In the genomic region with DNA sequence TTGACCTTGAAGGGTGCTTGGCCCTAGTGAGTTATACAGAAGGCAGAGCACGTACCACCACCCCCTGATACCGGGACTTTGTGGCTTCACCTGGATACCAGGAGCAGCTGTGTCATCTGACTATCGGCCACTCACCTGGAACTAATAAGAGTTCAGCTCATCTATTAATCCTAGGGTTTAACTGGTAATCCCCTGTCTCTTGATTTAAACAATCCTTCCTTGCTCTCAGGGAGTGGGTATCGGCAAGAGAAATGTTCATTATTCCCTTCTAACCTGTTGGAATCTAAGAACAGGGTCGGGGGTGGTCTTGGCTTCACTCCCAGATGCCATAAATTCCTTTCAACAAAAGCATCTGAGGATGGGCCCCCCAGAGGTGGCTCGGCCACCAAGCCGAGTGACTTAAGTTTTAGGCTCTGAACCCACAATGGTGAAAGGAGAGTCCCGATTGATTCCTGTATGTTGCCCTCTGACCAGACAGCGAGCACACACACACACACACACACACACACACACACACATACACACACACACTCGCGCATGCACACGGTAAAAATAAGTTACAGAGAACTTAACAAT, we compare ENCODE assay signal across 9 mouse cellular contexts. TPM values are rescaled to one million over a fixed set of nuclear protein-coding genes. Genes with fewer than 3 reads are reported as not detected.
DNase-seq lines count a peak whose midpoint lies in the region; ATAC-seq and TF ChIP-seq lines count a peak whose summit lies in the region.
"Had no signal": no experiment of that assay in that cellular context is flagged by ENCODE, and none has a peak within 500 bp of the region (broad histone marks: within the 10 kb centered on the region; RNA-seq: fewer than 3 reads in every experiment).

No protein-coding gene starts in this region.

- H3K36me3 ChIP-seq in stomach, embryonic 14.5 days (ENCODE audit: control insufficient read depth, insufficient read depth, low read length) = no peaks in the 10 kb centered on the region
- no peaks in the 10 kb centered on the region for H3K36me3 ChIP-seq in stomach, postnatal 0 days (ENCODE audit: control insufficient read depth, insufficient read depth, low read length)
- no peaks in the 10 kb centered on the region for H3K36me3 ChIP-seq in forebrain, embryonic 12.5 days (replicated peaks)
- H3K36me3 ChIP-seq in limb, embryonic 12.5 days = peaks cover 2% of the 10 kb centered on the region; the same call in 1 of the 2 replicates

- DNase-seq in stomach, postnatal 0 days (ENCODE audit: low spot score) = no peak
- DNase-seq in c-Kit-positive CD71-positive TER-119-positive erythroid progenitor cells, embryonic 14.5 days (ENCODE audit: low spot score) = no peak

- TF ChIP-seq EP300 in stomach, postnatal 0 days (optimal IDR thresholded peaks at IDR 0.05) = no peak

- H3K27me3 ChIP-seq in stomach, embryonic 14.5 days (ENCODE audit: control insufficient read depth, insufficient read depth, low read length) = no peaks in the 10 kb centered on the region
- no peaks in the 10 kb centered on the region for H3K27me3 ChIP-seq in stomach, postnatal 0 days (ENCODE audit: control insufficient read depth, insufficient read depth, low read length)
- H3K27me3 ChIP-seq in forebrain, embryonic 12.5 days = no peaks in the 10 kb centered on the region
- H3K27me3 ChIP-seq in limb, embryonic 12.5 days = peaks cover 5% of the 10 kb centered on the region; the same call in 1 of the 2 replicates

- no peaks in the 10 kb centered on the region for H3K9me3 ChIP-seq in stomach, embryonic 14.5 days (ENCODE audit: control insufficient read depth, low read depth, low read length)
- no peaks in the 10 kb centered on the region for H3K9me3 ChIP-seq in stomach, postnatal 0 days (ENCODE audit: control insufficient read depth, low read length)
- H3K9me3 ChIP-seq in forebrain, embryonic 12.5 days = no peaks in the 10 kb centered on the region
- no peaks in the 10 kb centered on the region for H3K9me3 ChIP-seq in limb, embryonic 12.5 days

- peak overlapping the region; percentile 75 for H3K4me2 ChIP-seq in stomach, embryonic 14.5 days (replicated peaks; ENCODE audit: low read depth, low read length)
- H3K4me2 ChIP-seq in stomach, postnatal 0 days (replicated peaks; ENCODE audit: low read depth) = no peak overlapping the region; the same call in 1 of the 2 replicates
- peak overlapping the region; percentile 69 for H3K4me2 ChIP-seq in forebrain, embryonic 12.5 days
- H3K4me2 ChIP-seq in limb, embryonic 12.5 days = peak overlapping the region; percentile 83

- TF ChIP-seq CTCF in stomach, postnatal 0 days (IDR thresholded peaks at IDR 0.05; ENCODE audit: low read depth) = no peak

- H3K4me3 ChIP-seq in stomach, embryonic 14.5 days (ENCODE audit: low read depth, low read length) = peak overlapping the region; percentile 36; the same call in 1 of the 2 replicates
- no peak overlapping the region for H3K4me3 ChIP-seq in stomach, postnatal 0 days (ENCODE audit: low read depth, low read length)
- peak overlapping the region; percentile 52 for H3K4me3 ChIP-seq in forebrain, embryonic 12.5 days (replicated peaks)
- H3K4me3 ChIP-seq in limb, embryonic 12.5 days (replicated peaks) = peak overlapping the region; percentile 54

- H3K9ac ChIP-seq in stomach, embryonic 14.5 days (replicated peaks; ENCODE audit: low read depth, low read length) = no peak overlapping the region
- no peak overlapping the region for H3K9ac ChIP-seq in stomach, postnatal 0 days (ENCODE audit: low read length)
- H3K9ac ChIP-seq in forebrain, embryonic 12.5 days = peak overlapping the region; percentile 21; the same call in 1 of the 2 replicates
- H3K9ac ChIP-seq in limb, embryonic 12.5 days (replicated peaks) = peak overlapping the region; percentile 69

- 8% methylated on average over 12 of the region's 12 CpGs for WGBS in stomach, embryonic 14.5 days
- 25% methylated on average over 12 of the region's 12 CpGs for WGBS in stomach, postnatal 0 days
- 10% methylated on average over 12 of the region's 12 CpGs for WGBS in forebrain, embryonic 12.5 days
- 5% methylated on average over 12 of the region's 12 CpGs for WGBS in limb, embryonic 12.5 days

- no peak for ATAC-seq in stomach, embryonic 14.5 days (ENCODE audit: insufficient number of reproducible peaks, insufficient read depth, low FRiP score, low read depth)
- ATAC-seq in stomach, postnatal 0 days (ENCODE audit: low FRiP score, low TSS enrichment) = no peak
- ATAC-seq in forebrain, embryonic 12.5 days (ENCODE audit: low FRiP score) = no peak
- no peak for ATAC-seq in limb, embryonic 12.5 days (ENCODE audit: insufficient number of reproducible peaks, insufficient read depth, low FRiP score, low TSS enrichment, low read depth)
- ATAC-seq in activated CD4-positive, CD25-positive, alpha-beta regulatory T cell, adult 4 months = no peak
- ATAC-seq in erythroid progenitor cell, adult 5-6 weeks (replicated peaks; ENCODE audit: low FRiP score, poor library complexity, severe bottlenecking) = no peak

- H3K27ac ChIP-seq in stomach, embryonic 14.5 days (ENCODE audit: low read length) = no peak overlapping the region
- no peak overlapping the region for H3K27ac ChIP-seq in stomach, postnatal 0 days (replicated peaks)
- no peak overlapping the region for H3K27ac ChIP-seq in forebrain, embryonic 12.5 days
- peak overlapping the region; percentile 73; the same call in 1 of the 2 replicates for H3K27ac ChIP-seq in limb, embryonic 12.5 days

- peaks cover 12% of the 10 kb centered on the region for H3K4me1 ChIP-seq in stomach, embryonic 14.5 days (ENCODE audit: control insufficient read depth, insufficient read depth, low read length)
- 0 out of 2 replicates have a peak, but pooled peaks cover 2% of the 10 kb centered on the region for H3K4me1 ChIP-seq in stomach, postnatal 0 days (replicated peaks; ENCODE audit: control insufficient read depth, insufficient read depth)
- H3K4me1 ChIP-seq in forebrain, embryonic 12.5 days = peaks cover 54% of the 10 kb centered on the region
- peaks cover 62% of the 10 kb centered on the region for H3K4me1 ChIP-seq in limb, embryonic 12.5 days (replicated peaks)

RNA-seq across cellular contexts. Expression of gene Pdpn, which starts 0.8 kb away (rescaled TPM):
- 35.4 and 41.3 TPM in 2 replicates for polyA plus RNA-seq in stomach, embryonic 14.5 days (2014; fragmentation: Nextera tagmentation; extraction: Ambion mirVana)
- 27.5 and 36.0 TPM in 2 replicates for polyA plus RNA-seq in stomach, postnatal 0 days (2015; fragmentation: Nextera tagmentation; extraction: Ambion mirVana)
- polyA plus RNA-seq in forebrain, embryonic 12.5 days (2016; fragmentation: Nextera tagmentation; extraction: Ambion mirVana) = 61.5 and 68.0 TPM in 2 replicates
- polyA plus RNA-seq in limb, embryonic 12.5 days (2016; fragmentation: Nextera tagmentation; extraction: Ambion mirVana) = 41.5 and 43.7 TPM in 2 replicates
- polyA plus RNA-seq in activated CD4-positive, CD25-positive, alpha-beta regulatory T cell, adult 4 months (2017; shearing (Covaris generic)) = under 1 TPM in 1 of 2 experiments, not detected in 1; 0.45 TPM
- not detected in 2 replicates for total RNA-seq in erythroid progenitor cell, adult 5-6 weeks (2015; ENCODE audit: low replicate concordance)
- not detected in 2 replicates for total RNA-seq in erythroid progenitor cell, adult 5-6 weeks (2017; ENCODE audit: low replicate concordance)
- total RNA-seq: granulocyte monocyte progenitor cell, adult 5-6 weeks; neutrophil, adult 5-6 weeks had no signal

RNA-seq across cellular contexts. Expression of gene Lrrc38, which starts 49.4 kb away (rescaled TPM):
- not detected in 2 replicates for polyA plus RNA-seq in stomach, embryonic 14.5 days (2014; fragmentation: Nextera tagmentation; extraction: Ambion mirVana)
- polyA plus RNA-seq in stomach, postnatal 0 days (2015; fragmentation: Nextera tagmentation; extraction: Ambion mirVana) = 0.06 TPM in 1 of 2 replicates, not detected in the other
- not detected in 2 replicates for polyA plus RNA-seq in forebrain, embryonic 12.5 days (2016; fragmentation: Nextera tagmentation; extraction: Ambion mirVana)
- 0.63 and 0.67 TPM in 2 replicates for polyA plus RNA-seq in limb, embryonic 12.5 days (2016; fragmentation: Nextera tagmentation; extraction: Ambion mirVana)
- polyA plus RNA-seq in activated CD4-positive, CD25-positive, alpha-beta regulatory T cell, adult 4 months (2017; shearing (Covaris generic)) = not detected
- total RNA-seq in erythroid progenitor cell, adult 5-6 weeks (2015; ENCODE audit: low replicate concordance) = not detected in 2 replicates
- total RNA-seq in erythroid progenitor cell, adult 5-6 weeks (2017; ENCODE audit: low replicate concordance) = not detected in 2 replicates
- total RNA-seq: granulocyte monocyte progenitor cell, adult 5-6 weeks; neutrophil, adult 5-6 weeks had no signal

Comparison
In these comparisons a context has a peak if more than half of its experiments do, and no peak if none do; other contexts are left out.
1. H3K9ac ChIP-seq: peak in forebrain, embryonic 12.5 days (single experiment) and limb, embryonic 12.5 days (single experiment); none in stomach, embryonic 14.5 days (single experiment) and stomach, postnatal 0 days (single experiment).
2. RNA of gene Pdpn, which starts 0.8 kb away (polyA plus RNA-seq): 61.5 to 68.0 TPM in forebrain, embryonic 12.5 days, 41.5 to 43.7 TPM in limb, embryonic 12.5 days, 27.5 to 36.0 TPM in stomach, postnatal 0 days and 35.4 to 41.3 TPM in stomach, embryonic 14.5 days; 0.45 TPM in activated CD4-positive, CD25-positive, alpha-beta regulatory T cell, adult 4 months; every median in the first group is over 10 times any median in the second.